Mouse (Mus musculus) intestine, postnatal 0 days (tissue): Measurements from ENCODE around the gene Btbd7. TPM values are rescaled to one million over a fixed set of nuclear protein-coding genes. Genes with fewer than 3 reads are reported as not detected.

Source experiments
- ATAC-seq: fragments of 200-750 bp; cut with Nextera tagmentation; 2 replicates; pipeline ENCODE4 v1.8.0; 2017; ENCODE audit warnings: mild to moderate bottlenecking, moderate TSS enrichment, moderate library complexity
- H3K27ac ChIP-seq: fragments of 300-500 bp; sonication (generic); 2 replicates; pipeline ENCODE4 v1.5.1; 2014; ENCODE audit warnings: mild to moderate bottlenecking, low read depth, low read length, moderate library complexity
- H3K27me3 ChIP-seq: fragments of 300-500 bp; sonication (generic); replicated peaks from 2 replicates; pipeline ENCODE4 v1.6.1; 2014; ENCODE audit warnings: low read length, mixed read lengths; ENCODE audit not compliant: control insufficient read depth, insufficient read depth
- H3K36me3 ChIP-seq: fragments of 300-500 bp; sonication (generic); 2 replicates; pipeline ENCODE4 v1.6.1; 2014; ENCODE audit warnings: mild to moderate bottlenecking, moderate library complexity; ENCODE audit not compliant: control insufficient read depth, insufficient read depth
- H3K4me1 ChIP-seq: fragments of 300-500 bp; sonication (generic); replicated peaks from 2 replicates; pipeline ENCODE4 v1.6.1; 2014; ENCODE audit warnings: antibody characterized with exemption, low read length, mixed read lengths; ENCODE audit not compliant: control insufficient read depth, insufficient read depth
- H3K4me2 ChIP-seq: fragments of 300-500 bp; sonication (generic); replicated peaks from 2 replicates; pipeline ENCODE4 v1.6.1; 2014; ENCODE audit warnings: low read depth, mild to moderate bottlenecking, moderate library complexity
- H3K4me3 ChIP-seq: fragments of 300-500 bp; sonication (generic); 2 replicates; pipeline ENCODE4 v1.5.1; 2014; ENCODE audit warnings: low read depth, low read length
- H3K9ac ChIP-seq: fragments of 300-500 bp; sonication (generic); 2 replicates; pipeline ENCODE4 v1.6.1; 2014; ENCODE audit warnings: mild to moderate bottlenecking, low read depth, low read length
- H3K9me3 ChIP-seq: fragments of 300-500 bp; sonication (generic); 2 replicates; pipeline ENCODE4 v1.6.1; 2016; ENCODE audit warnings: mixed run types; ENCODE audit not compliant: control insufficient read depth
- CTCF ChIP-seq: sonication (generic); IDR thresholded peaks from 2 replicates; pipeline ENCODE4 v1.5.1; 2016; ENCODE audit warnings: low read depth, mild to moderate bottlenecking, control low read depth, antibody characterized with exemption, moderate library complexity
- WGBS: fragments of 180-500 bp; shearing (Covaris S2); extraction: QIAGEN DNeasy Blood & Tissue Kit; methylation state at CpG from one replicate; pipeline ENCODE4 v1.1.7; 2014; 5-methylcytosine and 5-hydroxymethylcytosine counted together
- polyA plus RNA-seq: library from polyadenylated mRNA; unstranded; fragments of >200 nt; fragmentation: Nextera tagmentation; extraction: Ambion mirVana; gene quantifications from 2 replicates; pipeline ENCODE4 v1.2.1, GENCODE M21; 2015

Btbd7 gene
- polyA plus RNA-seq, 1 experiment from 2014 or later, result 7.8 TPM

- no peak for ATAC-seq
- H3K27me3 ChIP-seq, result no peaks in the 10 kb centered on the region
- H3K36me3 ChIP-seq, result no peaks in the 10 kb centered on the region
- peak; percentile 84 for TF ChIP-seq CTCF
- H3K4me3 ChIP-seq, result no peak overlapping the region
- no peaks in the 10 kb centered on the region for H3K9me3 ChIP-seq
- no peaks in the 10 kb centered on the region for H3K4me1 ChIP-seq
- 19% methylated on average over 5 of the region's 5 CpGs for WGBS
- H3K27ac ChIP-seq, result no peak overlapping the region
- no peak overlapping the region for H3K4me2 ChIP-seq
- no peak overlapping the region for H3K9ac ChIP-seq
These were observed 7.5 kb upstream of the Btbd7 start for GRCm38 (mm10) chr12:102885735-102886134.

GRCm38 (mm10) chr12:102878901-102879300 lies 630 bp upstream of the Btbd7 start:
- TF ChIP-seq CTCF, result no peak
- 22% methylated on average over 7 of the region's 7 CpGs for WGBS
- no peaks in the 10 kb centered on the region for H3K9me3 ChIP-seq
- peak overlapping the region; percentile 81 for H3K4me2 ChIP-seq
- peak overlapping the region; percentile 97 for H3K4me3 ChIP-seq
- H3K36me3 ChIP-seq, result no peaks in the 10 kb centered on the region
- H3K9ac ChIP-seq, result no peak overlapping the region
- peaks cover 8% of the 10 kb centered on the region for H3K4me1 ChIP-seq
- H3K27ac ChIP-seq, result peak overlapping the region; percentile 98; the same call in 1 of the 2 replicates
- no peaks in the 10 kb centered on the region for H3K27me3 ChIP-seq
- no peak for ATAC-seq

GRCm38 (mm10) chr12:102877301-102878030 lies 805 bp downstream of the Btbd7 start:
- Histone ChIP-seq H3K4me1 (peaks cover 8% of the 10 kb centered on the region), H3K9me3 (no peaks in the 10 kb centered on the region), H3K27me3 (no peaks in the 10 kb centered on the region), H3K4me3 (peak overlapping the region; percentile 97), H3K36me3 (no peaks in the 10 kb centered on the region), H3K9ac (peak overlapping the region; percentile 97), H3K4me2 (peak overlapping the region; percentile 81), H3K27ac (peak overlapping the region; percentile 98)
- ATAC-seq, result peak; percentile 34
- under 1% methylated on average over 57 of the region's 70 CpGs for WGBS
- TF ChIP-seq CTCF, result no peak

GRCm38 (mm10) chr12:102870527-102870926 lies 7.7 kb downstream of the Btbd7 start:
- no peaks in the 10 kb centered on the region for H3K4me1 ChIP-seq
- no peak for TF ChIP-seq CTCF
- no peak overlapping the region for H3K4me3 ChIP-seq
- ATAC-seq, result no peak
- no peaks in the 10 kb centered on the region for H3K9me3 ChIP-seq
- no peak overlapping the region for H3K9ac ChIP-seq
- no peak overlapping the region for H3K27ac ChIP-seq
- no peaks in the 10 kb centered on the region for H3K36me3 ChIP-seq
- H3K27me3 ChIP-seq, result no peaks in the 10 kb centered on the region
- no peak overlapping the region for H3K4me2 ChIP-seq
- WGBS, result 61% methylated on average over 1 of the region's 1 CpGs

GRCm38 (mm10) chr12:102869802-102870201 lies 8.5 kb downstream of the Btbd7 start:
- no peak for TF ChIP-seq CTCF
- no peaks in the 10 kb centered on the region for H3K36me3 ChIP-seq
- WGBS, result 75% methylated on average over 2 of the region's 2 CpGs
- no peak for ATAC-seq
- H3K27ac ChIP-seq, result no peak overlapping the region
- H3K4me3 ChIP-seq, result no peak overlapping the region
- no peaks in the 10 kb centered on the region for H3K9me3 ChIP-seq
- H3K4me2 ChIP-seq, result no peak overlapping the region
- no peaks in the 10 kb centered on the region for H3K4me1 ChIP-seq
- no peak overlapping the region for H3K9ac ChIP-seq
- no peaks in the 10 kb centered on the region for H3K27me3 ChIP-seq

GRCm38 (mm10) chr12:102860806-102861205 lies 17.5 kb downstream of the Btbd7 start:
- no peak for ATAC-seq
- Histone ChIP-seq H3K4me2 (no peak overlapping the region), H3K9ac (no peak overlapping the region), H3K27ac (no peak overlapping the region), H3K36me3 (no peaks in the 10 kb centered on the region), H3K9me3 (no peaks in the 10 kb centered on the region), H3K4me3 (no peak overlapping the region), H3K4me1 (no peaks in the 10 kb centered on the region), H3K27me3 (no peaks in the 10 kb centered on the region)
- no peak for TF ChIP-seq CTCF

GRCm38 (mm10) chr12:102838271-102838670 lies 40.0 kb downstream of the Btbd7 start:
- no peaks in the 10 kb centered on the region for H3K4me1 ChIP-seq
- 95% methylated on average over 9 of the region's 9 CpGs for WGBS

More at GRCm38 (mm10) chr12:102838271-102838670, 40.0 kb downstream of the Btbd7 start:
- TF ChIP-seq CTCF, result no peak
- Histone ChIP-seq H3K4me2 (no peak overlapping the region), H3K9me3 (no peaks in the 10 kb centered on the region), H3K4me3 (no peak overlapping the region), H3K36me3 (peaks cover 18% of the 10 kb centered on the region; the same call in 1 of the 2 replicates), H3K27ac (no peak overlapping the region), H3K9ac (no peak overlapping the region), H3K27me3 (no peaks in the 10 kb centered on the region)
- no peak for ATAC-seq
